Mouse (Mus musculus) naive thymus-derived CD4-positive, alpha-beta T cell, adult 2 months (primary cell): ENCODE data around the gene Tmem131.

ENCODE experiments used
- DNase-seq: peaks from one replicate; pipeline ENCODE4 v3.0.0-alpha.2; 2011; ENCODE audit warnings: low read depth

Gene Tmem131

DNA sequence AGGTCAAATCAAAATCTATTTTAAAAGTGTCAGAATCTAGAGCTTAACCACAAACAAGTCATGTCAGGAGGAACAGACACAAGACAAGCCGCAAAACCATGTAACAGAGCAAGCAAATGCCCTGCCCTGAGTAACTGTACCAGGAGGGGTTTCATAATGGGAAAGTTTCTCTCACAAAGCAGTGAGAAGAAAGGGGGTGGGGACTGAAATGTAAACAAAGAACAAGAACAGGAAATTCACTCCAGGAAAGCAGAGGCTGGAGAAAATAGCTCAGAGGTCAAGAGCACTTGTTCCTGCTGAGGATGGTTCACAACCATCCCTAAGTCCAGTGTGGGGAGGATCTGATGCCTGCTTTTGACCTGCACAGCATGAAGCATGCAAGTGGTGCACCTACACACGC is 59.7 kb downstream of the Tmem131 start:
- DNase-seq, result peak; percentile 38

DNA sequence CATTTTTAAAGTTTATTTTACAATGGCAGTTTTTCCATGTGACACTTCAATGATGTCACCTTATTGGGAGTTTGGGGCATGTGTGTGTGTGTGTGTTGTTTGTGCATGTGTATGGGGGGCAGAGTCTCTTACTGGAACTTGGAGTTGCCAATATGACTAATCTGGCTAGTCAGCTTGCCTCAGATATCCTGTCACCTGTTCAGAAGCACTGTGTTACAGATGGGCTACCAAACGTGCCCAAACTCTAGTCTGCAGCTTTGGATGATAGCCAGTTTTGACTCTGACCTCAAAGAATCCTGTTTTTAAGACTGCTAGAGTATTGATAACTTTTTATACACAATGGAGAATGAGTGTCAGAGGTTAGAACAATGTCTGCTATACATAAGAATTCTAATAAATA is 64.3 kb downstream of the Tmem131 start:
- DNase-seq, result no peak

DNA sequence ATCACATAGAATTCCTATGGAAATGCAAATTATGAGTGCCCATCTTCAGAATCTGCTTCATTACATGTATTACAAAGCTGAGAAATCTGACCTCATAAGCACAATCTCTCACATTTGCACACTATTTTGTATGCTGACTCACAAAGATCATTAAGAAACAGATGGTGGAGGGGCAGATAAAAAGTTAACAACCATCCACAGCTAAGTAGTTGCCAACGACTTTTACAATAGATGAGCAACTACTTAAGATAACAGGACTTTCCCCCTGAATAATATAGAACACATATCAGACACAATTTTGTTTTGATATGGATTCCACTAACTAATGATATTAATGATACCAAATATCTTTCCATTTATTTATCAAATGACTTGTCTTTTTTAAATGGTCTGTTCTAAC is 66.3 kb downstream of the Tmem131 start:
- no peak for DNase-seq

DNA sequence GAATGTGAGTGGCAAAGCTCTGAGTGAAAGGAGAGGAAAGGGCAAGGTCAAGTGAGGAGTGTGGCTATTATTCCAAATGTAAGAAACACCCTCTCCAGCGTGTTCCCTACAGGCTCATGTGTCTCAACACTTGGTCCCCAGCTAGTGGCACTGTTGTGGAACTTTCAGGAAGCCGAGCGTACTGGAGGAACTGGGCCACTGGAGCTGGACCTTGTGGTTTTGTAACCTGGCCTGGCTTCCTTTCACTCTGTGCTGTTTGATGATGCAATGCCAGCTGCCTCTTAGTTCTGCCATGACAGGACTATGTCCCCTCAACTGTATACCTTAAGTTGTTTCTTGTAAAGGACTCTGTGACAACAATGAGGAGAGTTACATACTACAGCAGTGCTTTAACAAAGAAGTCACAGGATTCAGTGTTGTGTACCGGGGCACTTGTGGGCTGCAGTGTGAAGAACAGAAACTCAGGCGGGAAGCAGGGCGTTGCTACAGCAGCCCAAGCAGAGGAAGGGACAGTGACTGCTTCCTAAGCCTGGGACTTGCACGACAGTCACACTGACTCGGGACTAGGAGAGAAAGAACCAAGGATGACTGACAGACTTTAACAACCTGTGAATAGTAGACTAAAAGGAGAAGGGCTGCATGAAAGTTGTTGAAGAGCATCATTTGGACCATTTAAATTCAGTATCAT is 68.4 kb downstream of the Tmem131 start:
- DNase-seq, result no peak

DNA sequence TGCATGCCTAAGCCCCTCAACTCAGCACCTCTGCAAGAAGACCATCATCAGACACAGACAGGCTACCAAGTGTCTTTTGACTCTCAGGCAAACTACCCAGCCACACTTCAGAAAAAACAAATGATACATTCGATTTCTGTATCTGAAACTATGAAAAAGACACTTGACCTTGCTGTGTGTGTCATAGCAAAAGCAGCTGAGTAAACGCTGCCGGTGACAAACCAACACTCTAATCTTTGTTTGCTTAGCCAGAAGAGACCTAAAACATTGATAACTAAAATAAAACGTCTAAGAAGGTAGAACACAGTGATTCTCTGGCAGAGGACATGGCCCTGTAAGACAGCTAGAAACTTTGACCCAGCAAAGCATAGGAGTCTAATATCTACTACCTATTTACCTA is 72.2 kb downstream of the Tmem131 start:
- DNase-seq, result no peak

DNA sequence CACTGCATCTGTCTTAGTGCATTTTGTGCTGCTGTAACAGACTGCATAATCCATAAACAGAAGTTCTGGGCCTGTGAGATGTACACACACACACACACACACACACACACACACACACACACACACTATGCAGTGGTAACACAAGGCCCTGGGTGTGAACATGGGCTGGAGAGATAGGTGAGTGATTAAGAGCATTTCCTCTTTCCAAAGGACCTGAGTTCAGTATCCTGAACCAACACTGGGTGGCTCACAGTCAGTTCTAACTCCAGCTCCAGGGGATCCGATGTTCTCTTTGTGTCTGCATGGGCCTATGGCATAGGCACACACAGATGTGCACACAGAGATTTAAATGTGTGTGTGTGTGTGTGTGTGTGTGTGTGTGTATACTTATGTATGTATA is 72.9 kb downstream of the Tmem131 start:
- no peak for DNase-seq

DNA sequence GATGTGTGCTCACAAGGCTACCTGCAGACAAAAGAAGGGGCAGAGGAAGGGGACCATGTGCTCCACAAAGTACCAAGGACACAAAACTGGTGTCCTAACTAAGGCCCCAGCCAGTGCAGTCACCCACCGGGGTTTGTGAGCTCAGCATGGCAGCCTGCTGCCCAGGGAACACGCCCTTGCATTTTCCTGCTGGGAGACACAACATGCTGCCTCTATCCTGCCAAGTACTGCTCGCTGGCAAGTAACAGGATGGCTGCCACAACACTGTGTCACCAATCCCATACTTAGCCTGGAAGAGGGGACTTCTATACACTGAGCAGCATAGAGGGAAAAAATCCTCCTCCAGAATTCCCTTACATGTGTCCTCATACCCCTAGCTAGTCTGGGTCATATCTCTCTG is 78.7 kb downstream of the Tmem131 start:
- DNase-seq, result no peak

DNA sequence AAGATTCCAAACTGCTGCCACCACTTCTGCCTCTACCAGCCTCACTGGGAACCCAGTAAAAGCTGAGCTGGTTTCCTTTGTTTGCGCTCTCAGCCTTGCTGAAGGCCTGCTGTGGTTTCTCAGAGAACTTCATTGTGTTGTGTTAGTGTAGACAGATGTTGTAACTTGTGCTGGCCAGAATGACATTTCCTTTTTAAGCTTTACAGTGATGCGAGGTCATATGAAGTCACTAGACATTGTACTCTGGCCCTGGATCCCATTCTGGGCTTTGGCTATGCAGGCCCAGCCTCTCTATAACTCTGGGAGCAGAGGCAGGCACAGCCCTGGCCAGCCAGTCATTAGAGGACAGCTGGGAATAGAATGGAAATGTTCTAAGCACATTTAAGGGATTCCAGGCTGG is 81.7 kb downstream of the Tmem131 start:
- DNase-seq, result no peak

DNA sequence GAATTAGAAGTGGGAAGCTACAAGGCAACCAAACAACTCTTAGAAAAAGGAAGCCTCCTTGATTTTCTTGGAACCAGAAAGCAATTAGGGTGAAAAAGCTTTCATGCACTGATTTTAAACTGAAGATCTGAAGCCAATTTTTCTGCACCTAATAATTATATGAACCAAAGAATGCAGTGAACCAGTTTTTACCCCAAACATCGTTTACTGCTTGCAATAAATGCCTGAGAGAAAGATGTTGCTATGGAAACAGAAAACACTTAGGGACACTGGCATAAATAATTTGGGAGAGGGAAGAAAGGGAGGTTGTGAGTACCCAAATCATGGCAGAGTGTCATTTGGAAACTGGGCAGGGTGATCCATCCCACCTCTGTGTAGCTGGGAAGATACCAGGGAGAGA is 82.6 kb downstream of the Tmem131 start:
- no peak for DNase-seq

DNA sequence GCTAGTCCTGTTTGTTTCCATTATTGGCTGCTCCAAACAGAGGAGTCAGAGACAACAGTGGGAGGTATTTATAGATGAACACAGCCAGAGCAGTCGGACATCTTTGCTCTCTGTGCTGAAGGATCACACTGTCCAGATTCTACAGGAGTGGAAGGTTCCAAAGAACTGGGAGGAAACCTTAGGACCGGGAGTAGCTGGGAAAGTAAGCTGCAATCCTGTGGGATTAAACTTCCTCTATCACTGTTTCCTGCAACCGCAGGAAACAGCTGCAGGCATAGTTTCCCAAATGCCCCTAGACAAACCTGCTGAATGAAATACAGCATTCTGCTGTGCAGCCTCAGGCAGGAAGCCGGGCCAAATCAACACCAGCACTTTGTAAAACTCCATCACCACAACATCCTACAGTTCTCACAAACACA is 83.0 kb downstream of the Tmem131 start:
- no peak for DNase-seq

DNA sequence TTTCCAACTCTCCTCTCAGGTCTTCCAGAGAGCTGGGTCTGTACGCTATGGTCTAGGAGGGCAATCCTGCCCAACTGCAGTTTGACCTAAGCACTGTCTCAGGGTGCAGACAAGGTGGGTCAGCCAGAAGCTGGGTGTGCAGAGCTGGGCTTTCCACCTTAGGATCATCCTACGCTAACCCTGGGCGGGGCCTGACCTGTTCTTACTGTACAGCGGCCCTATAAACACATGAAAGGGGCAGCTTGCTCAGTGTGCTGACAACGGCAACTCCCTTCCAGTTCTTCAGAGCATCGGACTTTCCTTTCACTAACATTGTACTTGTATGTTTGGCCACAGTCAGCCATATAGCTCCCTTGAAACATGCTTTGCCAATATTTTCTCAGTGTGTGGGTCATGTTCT is 86.4 kb downstream of the Tmem131 start:
- no peak for DNase-seq

DNA sequence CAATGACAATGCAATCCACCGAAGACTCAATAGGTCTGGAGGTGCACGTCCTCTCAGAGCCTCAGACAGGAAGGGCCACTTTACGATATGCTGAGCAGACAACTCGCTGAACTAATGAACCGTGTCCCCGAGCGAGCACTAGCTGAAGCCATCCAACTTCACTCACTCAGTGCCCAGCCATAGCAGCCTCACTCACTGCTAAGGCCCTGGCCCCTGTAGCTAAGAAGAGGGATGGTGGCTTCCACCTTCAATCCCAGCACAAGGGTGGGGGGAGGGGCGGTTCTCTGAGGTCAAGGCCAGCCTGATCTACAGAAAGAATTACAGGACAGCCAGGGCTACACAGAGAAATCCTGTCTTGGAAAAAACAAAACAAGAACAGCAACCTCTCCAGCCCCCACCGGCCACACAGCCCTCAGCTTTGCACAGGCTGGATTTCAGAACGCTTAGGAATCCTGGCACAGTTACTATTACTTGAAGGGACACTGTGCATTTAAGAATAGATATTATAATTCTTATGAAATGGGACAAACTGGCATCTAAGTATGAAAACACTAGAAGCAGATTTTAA is 89.2 kb downstream of the Tmem131 start:
- no peak for DNase-seq

DNA sequence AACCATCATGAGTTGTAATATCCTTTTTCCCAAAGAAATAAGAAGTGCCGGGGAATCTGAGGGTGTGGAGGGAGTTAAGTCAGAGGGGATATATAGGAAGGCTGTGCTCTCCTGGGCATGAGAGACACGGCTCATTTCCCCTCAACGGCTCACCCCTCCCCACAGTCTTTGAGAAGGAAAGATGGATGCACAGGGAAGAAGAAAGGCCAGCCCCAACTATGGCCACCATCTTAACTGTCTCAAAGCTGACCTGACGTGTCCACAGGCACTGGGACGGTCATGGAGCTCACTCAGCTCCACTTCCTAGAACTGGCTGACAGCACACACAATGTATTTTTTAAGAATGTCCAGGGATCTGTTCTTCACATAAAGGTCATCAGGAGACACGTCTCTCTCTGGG is 91.4 kb downstream of the Tmem131 start:
- no peak for DNase-seq

DNA sequence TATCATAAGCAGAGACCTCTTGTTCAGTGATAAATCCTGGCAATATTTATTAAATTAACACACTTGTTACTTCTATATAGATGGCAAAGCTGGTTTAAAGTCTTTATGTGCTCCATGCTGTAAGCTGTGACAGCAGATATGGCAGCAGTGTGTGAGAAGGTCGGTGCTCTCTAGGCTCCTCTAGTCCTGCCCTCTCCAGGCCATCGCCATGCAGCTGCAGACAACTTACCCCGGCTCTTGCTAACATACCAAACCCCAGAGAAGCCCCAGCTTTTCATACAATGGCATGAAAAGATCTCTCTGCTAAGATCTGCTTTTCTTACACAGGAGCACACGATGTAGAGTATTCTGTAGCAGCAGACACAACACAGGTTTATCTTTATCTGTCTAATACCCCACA is 92.1 kb downstream of the Tmem131 start:
- DNase-seq, result no peak

DNA sequence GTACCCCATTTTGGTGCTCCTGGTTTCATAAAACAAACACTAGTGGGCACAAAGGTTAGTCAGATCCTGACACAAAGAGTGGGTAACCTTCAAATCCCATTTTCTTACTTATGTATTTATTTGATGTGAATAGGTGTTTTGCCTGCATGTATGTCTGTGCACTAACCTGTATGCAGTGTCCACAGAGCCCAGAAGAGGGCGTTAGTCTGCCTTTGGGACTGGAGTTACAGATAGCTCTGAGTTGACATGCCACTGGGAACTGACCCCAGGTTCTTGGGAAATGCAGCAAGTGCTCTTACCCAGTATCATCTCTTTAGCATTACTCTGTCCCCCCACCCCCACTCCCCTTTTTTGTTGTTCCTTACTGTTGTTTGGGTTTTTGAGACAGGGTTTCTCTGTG is 95.4 kb downstream of the Tmem131 start:
- peak; percentile 18 for DNase-seq

DNA sequence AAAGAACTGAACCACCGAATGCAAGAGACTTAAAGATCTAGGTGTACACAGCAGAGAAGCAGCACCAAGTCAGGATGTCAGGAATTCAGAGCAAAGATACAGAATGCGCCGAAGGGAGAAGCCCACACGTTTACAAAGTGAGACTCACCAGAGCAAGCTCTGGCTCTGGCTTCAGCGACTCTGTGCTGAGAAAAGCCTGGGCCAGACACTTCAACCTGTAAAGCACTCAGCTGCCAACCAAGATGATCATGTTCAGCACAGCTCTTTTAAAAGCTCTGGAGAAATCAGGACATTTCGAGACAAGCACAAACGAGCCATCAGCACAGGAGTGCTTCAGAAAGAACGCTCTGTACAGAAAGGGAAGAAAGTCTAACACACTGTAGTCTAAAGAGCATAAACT is 96.2 kb downstream of the Tmem131 start:
- DNase-seq, result no peak

DNA sequence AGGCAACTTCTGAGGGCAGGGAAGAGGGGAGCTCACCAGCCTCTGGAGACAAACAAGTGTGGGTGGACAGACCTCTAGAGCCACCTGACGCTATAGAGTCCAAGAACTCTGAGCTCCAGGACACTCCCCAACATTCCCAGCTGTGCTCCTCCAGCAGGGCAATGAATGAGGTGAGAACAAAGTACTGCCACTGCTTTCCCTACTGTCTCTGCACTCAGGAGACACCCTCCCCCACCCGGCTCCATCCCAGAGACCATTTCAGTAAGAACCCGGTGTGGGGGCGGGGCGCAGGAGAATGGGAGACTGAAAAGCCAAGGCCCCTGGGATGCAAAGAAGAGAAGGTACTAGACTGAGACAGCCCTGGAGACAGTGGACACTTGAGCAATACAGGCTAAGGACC is 98.4 kb downstream of the Tmem131 start:
- no peak for DNase-seq

DNA sequence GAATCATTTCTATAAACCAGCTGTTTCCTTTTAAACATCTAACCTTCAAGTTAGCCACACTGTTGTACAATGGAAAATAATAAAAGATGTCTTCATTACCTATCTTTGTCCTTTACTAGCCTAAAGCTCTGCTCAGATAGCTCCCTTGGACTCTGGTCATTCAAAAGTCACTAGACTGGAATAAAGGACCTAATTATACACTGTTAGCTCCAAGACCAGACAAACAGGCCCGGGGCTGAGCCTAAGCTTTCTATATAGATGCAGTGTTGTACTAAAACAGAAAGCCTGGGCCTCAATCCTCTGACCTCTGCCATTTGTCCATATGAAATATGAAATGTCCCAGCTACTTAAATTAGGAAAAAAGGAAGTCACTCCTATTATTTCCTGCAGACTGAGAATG is 101.7 kb downstream of the Tmem131 start:
- DNase-seq, result no peak

DNA sequence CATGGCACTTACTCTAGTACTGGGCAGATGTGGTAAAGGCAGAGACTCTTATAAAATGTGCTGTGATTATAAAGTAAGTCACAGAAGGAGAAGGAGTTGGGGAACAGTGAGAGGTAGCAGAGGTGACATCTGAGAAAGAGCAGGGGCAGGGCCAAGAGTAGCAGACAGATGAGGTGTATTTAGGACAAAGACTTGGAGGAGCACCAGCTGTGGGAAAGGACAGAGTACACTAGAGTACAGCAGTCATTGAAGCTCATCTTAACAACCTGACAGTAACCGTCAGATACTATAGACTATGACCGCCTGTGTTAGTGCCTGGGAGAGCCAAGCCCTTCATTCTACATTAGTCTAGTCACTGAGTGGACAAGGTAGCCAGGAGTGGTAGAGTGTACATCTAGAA is 102.5 kb downstream of the Tmem131 start:
- no peak for DNase-seq

DNA sequence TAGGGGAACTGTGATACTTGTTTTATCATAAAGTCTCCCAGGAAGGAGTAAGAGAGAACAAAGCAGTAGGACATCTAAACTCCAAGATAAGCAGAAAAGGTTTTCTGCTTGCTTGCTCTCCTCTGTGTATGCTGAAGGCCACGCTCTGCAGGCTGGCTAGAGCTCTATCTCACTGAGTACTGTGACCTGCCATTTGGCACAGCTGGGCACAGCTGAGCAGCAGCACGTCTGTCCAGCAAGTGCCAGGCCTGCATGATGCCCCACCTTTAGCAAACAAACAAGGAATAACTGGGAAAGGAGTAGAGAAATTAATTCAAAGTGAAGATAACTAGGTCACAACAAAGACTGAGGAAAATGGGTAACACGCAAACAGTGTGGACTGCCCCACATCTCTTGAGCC is 103.6 kb downstream of the Tmem131 start:
- no peak for DNase-seq

DNA sequence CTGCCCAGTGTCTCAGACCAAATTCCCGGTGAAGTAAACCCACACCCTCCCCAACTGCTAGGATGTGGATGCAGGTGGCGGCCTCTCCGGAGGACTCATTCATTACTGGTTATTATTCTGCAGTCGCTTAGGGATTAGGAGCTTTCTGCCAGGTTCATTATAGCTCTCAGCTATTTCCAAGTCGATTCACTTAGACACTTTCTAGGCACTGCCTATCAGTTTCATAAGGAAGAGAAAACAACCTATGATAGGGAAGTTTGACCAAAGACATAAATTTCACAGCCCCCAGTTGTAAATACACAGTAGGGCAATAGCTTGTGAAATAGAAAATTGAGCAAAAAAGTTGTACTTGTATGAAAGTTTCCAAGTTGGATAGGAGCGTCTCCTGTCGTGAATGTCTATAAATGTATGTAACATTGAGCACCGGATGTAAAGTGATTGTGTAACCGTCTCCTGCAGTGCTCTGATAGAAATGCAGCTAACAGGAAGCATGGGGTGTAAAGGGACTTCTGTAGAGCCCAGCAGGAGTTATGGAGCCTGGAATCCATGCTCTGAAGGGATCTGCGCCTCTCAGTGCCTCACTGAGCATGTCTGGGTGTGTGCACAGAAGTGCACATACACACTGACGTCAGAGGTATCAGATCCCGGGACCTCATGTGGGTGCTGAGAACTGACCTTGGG is 107.1 kb downstream of the Tmem131 start:
- DNase-seq, result no peak

DNA sequence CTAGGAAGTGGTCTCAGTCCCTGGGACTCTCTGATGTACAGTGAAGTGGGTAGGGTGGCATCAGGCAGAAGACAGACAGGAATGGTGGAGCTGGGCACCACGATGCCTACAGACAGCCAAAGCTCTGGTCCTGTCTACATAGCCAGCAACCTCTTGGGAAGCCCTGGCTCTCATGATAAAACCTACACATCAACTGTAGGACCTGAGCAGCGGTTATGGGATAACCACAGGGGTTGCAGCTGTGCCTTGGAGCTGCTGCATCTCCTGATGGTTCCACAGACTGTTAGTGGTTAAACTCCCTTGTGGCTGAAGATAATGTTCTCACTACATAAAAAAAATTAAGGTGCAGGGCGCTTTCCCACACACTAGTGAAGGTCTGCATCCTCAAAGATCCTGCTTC is 107.9 kb downstream of the Tmem131 start:
- no peak for DNase-seq

DNA sequence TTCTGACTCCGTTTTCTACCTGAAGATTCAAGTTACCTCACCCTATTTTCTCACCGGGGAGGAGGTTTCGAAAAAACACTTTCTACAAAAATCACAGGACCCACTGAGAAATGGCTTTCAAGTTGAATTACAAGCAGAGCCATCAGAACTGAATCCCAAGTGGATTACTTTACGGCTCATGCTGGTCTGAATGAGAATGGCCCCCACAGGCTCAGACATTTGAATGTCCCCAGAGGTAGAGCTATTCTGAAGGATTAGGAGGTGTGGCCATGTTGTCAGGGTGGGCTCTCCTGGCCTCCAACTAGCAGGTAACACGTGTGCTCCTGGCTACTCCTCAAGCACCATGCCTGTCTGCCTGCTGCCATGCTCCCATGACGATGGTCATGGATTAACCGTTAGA is 109.4 kb downstream of the Tmem131 start:
- no peak for DNase-seq
